Mouse (Mus musculus) neural tube, embryonic 13.5 days (tissue): Measurements from ENCODE around the gene Plekhg5. TPM values are rescaled to one million over a fixed set of nuclear protein-coding genes. Genes with fewer than 3 reads are reported as not detected.

Source experiments
- ATAC-seq: fragments of 200-750 bp; cut with Nextera tagmentation; 2 replicates; pipeline ENCODE4 v1.8.0; 2017; ENCODE audit warnings: low read depth, mild to moderate bottlenecking, moderate TSS enrichment, moderate library complexity
- H3K27ac ChIP-seq: fragments of 300-500 bp; sonication (generic); replicated peaks from 2 replicates; pipeline ENCODE4 v1.5.1; 2015; ENCODE audit warnings: moderate library complexity, mild to moderate bottlenecking, inconsistent platforms
- H3K27me3 ChIP-seq: fragments of 300-500 bp; sonication (generic); 2 replicates; pipeline ENCODE4 v1.6.1; 2015; ENCODE audit warnings: mild to moderate bottlenecking, inconsistent platforms
- H3K36me3 ChIP-seq: fragments of 300-500 bp; sonication (generic); 2 replicates; pipeline ENCODE4 v1.6.1; 2015; ENCODE audit warnings: mild to moderate bottlenecking, inconsistent platforms
- H3K4me1 ChIP-seq: fragments of 300-500 bp; sonication (generic); replicated peaks from 2 replicates; pipeline ENCODE4 v1.6.1; 2015; ENCODE audit warnings: inconsistent platforms
- H3K4me2 ChIP-seq: fragments of 300-500 bp; sonication (generic); 2 replicates; pipeline ENCODE4 v1.6.1; 2015; ENCODE audit warnings: inconsistent platforms, mild to moderate bottlenecking, moderate library complexity
- H3K4me3 ChIP-seq: fragments of 300-500 bp; sonication (generic); 2 replicates; pipeline ENCODE4 v1.5.1; 2015; ENCODE audit warnings: mild to moderate bottlenecking, inconsistent platforms
- H3K9ac ChIP-seq: fragments of 300-500 bp; sonication (generic); 2 replicates; pipeline ENCODE4 v1.6.1; 2015; ENCODE audit warnings: moderate library complexity, mild to moderate bottlenecking, inconsistent platforms
- H3K9me3 ChIP-seq: fragments of 300-500 bp; sonication (generic); 2 replicates; pipeline ENCODE4 v1.6.1; 2016; ENCODE audit warnings: inconsistent platforms
- WGBS: fragments of 180-500 bp; shearing (Covaris S2); methylation state at CpG from one replicate; pipeline ENCODE4 v1.1.7; 2015; 5-methylcytosine and 5-hydroxymethylcytosine counted together
- polyA plus RNA-seq: library from polyadenylated mRNA; unstranded; fragments of >200 nt; fragmentation: Nextera tagmentation; extraction: Ambion mirVana; gene quantifications from 2 replicates; pipeline ENCODE4 v1.2.1, GENCODE M21; 2015

The Plekhg5 gene
- polyA plus RNA-seq, 1 experiment from 2014 or later = 9.9 TPM

DNA sequence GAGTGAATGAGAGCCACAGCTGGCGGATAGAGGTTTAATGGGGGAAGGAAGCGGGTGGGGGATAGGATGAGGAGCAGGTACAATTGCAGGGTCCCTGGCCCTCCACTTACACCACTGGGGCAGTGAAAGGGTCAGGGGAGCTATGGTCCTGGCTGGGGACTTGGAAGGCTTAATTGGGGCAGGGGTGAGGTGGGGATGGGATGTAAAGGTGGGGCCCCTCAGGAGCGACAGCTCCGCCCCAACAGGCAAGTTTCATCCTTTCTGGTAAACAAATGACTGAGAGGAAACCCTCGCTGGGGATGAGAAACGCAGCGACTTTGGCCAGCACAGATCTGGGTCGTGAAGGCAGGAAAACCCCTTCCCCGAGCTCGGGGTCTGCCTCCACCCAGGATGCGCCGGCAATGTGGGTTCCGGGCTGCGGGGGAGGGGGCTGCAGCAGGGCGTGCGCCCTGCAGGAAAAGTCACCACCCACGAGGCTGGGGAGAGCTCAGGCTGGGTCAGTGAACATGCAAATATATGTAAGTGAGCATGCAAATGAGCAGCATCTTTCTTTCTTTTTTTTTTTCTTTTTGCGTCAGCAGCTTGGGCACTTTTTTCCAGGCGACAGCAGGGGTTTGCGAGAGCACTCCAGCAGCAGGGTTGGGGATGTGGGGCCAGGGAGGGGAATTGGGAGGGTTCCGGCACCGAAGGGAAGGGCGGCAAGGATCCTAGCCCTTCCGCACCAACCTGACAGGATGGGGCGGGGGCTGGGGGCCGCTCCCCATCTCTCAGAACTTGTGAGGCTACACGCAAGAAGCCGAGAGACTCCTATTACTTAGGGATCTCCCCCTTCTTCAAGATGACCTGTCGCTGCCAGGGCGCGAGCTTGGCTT lies 48.2 kb downstream of the Plekhg5 start:
- Histone ChIP-seq H3K9ac (no peak overlapping the region), H3K27ac (no peak overlapping the region), H3K4me1 (peaks cover 39% of the 10 kb centered on the region), H3K4me2 (peak overlapping the region; percentile 36), H3K27me3 (peaks cover 100% of the 10 kb centered on the region), H3K9me3 (no peaks in the 10 kb centered on the region), H3K36me3 (no peaks in the 10 kb centered on the region), H3K4me3 (peak overlapping the region; percentile 7)
- ATAC-seq = no peak
- WGBS = 1% methylated on average over 31 of the region's 31 CpGs

DNA sequence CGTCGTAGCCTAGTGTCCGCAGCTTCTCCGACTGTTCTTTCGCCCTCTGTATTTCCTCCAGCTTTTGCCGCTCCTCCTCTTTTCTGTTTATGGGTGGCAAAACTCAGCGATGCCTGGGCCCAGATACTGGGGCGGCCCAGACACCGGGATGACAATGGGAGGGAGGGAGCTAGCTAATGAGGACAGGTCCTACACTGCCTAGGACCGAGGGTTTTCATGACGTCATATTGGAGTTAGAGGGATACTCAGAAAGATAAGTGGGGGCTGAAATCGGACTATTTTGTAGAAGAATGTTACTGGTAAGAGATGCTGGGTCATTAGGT lies 48.8 kb downstream of the Plekhg5 start:
- Histone ChIP-seq H3K4me1 (peaks cover 38% of the 10 kb centered on the region), H3K4me2 (peak overlapping the region; percentile 36), H3K9me3 (no peaks in the 10 kb centered on the region), H3K36me3 (no peaks in the 10 kb centered on the region), H3K27ac (no peak overlapping the region), H3K27me3 (peaks cover 100% of the 10 kb centered on the region), H3K4me3 (peak overlapping the region; percentile 7; the same call in 1 of the 2 replicates), H3K9ac (no peak overlapping the region)
- ATAC-seq = no peak
- WGBS = under 1% methylated on average over 12 of the region's 12 CpGs

DNA sequence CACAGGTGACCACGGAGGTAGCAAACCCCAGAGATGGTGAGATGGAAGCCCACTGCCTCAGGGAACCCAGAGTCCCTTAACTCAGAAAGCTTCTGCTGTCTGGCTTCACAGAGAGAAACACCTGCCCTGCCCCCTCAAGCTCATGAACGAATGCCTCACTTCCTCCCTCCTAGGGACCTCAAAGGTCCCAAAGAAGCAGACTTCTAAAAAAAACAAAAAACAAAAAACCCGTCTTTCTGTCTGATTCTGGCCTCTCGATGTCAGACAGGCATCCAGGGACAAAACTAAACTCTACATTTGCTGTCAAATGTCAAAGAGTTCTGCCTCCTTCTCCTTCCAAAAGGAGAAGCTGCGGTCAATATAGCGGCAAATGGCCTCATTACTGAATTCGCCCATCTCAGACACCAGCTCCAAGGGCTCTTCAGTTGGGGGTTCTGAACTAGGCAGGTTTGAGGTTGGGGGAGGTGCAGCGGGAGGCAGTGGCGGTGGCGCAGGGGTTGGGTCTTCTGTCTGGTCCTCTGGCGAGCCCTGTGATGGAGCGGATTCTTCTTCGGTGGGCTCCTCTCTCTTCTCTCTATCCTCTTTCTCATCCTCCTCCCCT lies 52.2 kb downstream of the Plekhg5 start:
- 5% methylated on average over 13 of the region's 13 CpGs for WGBS
- no peaks in the 10 kb centered on the region for H3K36me3 ChIP-seq
- ATAC-seq = no peak
- H3K27ac ChIP-seq = no peak overlapping the region
- H3K27me3 ChIP-seq = peaks cover 100% of the 10 kb centered on the region
- no peaks in the 10 kb centered on the region for H3K9me3 ChIP-seq
- H3K4me3 ChIP-seq = no peak overlapping the region
- peaks cover 43% of the 10 kb centered on the region for H3K4me1 ChIP-seq
- H3K9ac ChIP-seq = no peak overlapping the region
- 0 out of 2 replicates have a peak overlapping the region, but pooled peaks have one; percentile 47 for H3K4me2 ChIP-seq

DNA sequence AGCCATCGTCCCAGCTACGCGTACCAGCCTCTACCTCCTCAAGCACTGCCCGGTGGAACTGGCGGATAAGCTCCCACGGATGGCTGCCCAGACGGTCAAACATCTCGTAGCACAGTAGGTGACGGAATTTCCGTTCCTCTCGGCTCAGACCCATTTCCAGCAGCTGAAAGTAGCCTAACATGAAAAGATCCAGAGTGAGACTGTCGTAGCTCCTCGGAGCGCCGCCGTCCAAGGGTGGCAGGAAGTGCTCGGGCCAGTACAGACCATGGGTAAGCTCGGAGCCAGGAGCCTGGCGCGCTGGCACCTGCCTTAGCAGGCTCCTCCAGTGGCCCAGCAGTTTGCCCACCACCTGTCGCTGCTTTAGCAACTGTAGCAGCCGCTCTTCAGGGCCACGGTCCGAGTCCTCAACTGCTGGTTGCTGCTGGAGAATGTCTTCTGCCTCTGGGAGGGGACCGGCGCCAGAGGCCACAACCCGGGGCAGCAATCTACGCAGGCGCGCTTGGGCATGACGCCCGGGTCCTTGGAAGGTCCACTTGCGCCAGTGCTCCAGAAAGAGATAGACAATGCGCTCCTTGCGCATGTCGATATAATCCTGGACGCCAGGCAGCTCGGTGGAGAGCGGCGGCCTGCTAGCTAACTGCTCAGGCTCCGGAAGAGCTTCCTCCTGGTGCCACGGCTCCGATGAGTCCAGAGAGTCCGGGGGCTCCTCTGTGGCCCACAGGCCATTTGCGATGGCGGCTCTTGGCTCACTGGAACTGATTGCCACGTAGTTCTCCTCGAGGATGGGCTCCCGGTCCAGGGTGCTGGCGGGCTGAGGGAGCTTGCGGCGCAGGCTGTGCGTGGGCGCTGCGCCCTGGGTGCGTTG lies 53.1 kb downstream of the Plekhg5 start:
- Histone ChIP-seq H3K36me3 (no peaks in the 10 kb centered on the region), H3K27ac (no peak overlapping the region), H3K9ac (no peak overlapping the region), H3K4me2 (peak overlapping the region; percentile 47), H3K27me3 (peaks cover 100% of the 10 kb centered on the region), H3K4me1 (peaks cover 35% of the 10 kb centered on the region), H3K4me3 (peak overlapping the region; percentile 26), H3K9me3 (no peaks in the 10 kb centered on the region)
- ATAC-seq = no peak
- 4% methylated on average over 56 of the region's 56 CpGs for WGBS

DNA sequence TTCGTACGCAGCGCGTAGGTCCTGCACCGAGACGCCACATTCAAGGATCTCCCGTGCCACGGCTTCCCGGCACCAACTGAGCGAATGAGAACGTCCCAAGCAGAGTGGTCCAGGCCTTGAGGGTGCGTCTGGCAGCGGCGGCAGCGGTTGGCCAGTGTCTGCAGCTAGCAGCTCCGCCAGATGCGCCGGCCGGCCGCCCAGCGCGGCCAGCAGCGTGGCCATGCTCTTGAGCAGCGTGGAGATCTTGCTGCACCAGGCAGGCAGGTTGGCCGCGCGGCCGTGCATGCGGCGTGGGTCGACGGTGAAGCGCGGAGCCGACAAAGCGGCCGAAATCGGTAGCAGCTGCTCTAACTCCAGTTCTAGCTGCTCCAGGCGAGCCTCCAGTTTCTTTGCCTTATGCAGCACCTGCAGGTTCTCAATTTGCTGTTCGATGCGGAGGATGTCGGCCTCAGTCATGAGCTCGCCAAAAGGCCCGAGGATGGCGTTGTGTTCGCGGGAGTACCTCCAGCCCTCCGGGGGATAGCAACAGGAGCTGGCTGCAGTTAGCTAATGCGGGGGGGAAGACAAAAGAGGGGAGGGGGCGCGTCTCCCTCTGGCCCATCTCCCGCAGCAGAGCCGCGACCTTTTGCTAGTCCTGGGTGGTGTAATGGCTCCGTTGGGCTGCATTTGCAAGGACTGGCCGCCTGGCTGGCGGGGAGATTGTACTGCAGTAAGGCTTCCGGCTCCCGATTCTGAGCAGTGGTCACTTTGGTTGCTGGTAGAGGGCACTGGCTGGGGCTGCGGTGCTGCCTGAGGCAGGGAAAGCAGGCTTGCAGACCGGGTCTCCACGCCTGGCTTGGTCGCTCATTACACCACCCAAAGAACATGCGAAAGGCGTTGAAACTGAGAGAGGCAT lies 54.0 kb downstream of the Plekhg5 start:
- 2% methylated on average over 65 of the region's 65 CpGs for WGBS
- no peaks in the 10 kb centered on the region for H3K36me3 ChIP-seq
- H3K4me1 ChIP-seq = peaks cover 35% of the 10 kb centered on the region
- H3K9ac ChIP-seq = 0 out of 2 replicates have a peak overlapping the region, but pooled peaks have one; percentile 26
- peak overlapping the region; percentile 47 for H3K4me2 ChIP-seq
- no peak overlapping the region for H3K27ac ChIP-seq
- peaks cover 100% of the 10 kb centered on the region for H3K27me3 ChIP-seq
- no peak for ATAC-seq
- H3K4me3 ChIP-seq = peak overlapping the region; percentile 26
- no peaks in the 10 kb centered on the region for H3K9me3 ChIP-seq

DNA sequence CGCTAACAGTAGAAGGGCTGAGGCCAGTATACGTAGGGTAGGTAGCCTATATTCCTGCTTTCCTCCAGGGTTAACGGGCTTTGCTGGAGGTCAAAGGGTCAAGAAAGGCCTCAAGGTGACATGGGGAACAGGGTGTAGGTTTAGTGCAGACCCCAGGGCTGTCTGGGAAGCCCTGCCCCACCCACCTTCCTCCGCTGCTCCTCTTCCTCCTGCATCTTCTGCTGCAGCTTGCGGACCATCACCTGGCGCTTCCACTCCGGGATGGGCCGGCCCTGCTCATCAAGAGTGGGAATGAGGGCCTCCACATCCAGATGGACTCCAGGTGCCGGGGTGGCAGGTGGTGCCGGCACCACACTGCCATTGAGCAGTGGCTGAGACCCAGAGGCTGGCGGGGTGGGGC lies 55.6 kb downstream of the Plekhg5 start:
- no peaks in the 10 kb centered on the region for H3K36me3 ChIP-seq
- 76% methylated on average over 11 of the region's 11 CpGs for WGBS
- H3K27me3 ChIP-seq = peaks cover 100% of the 10 kb centered on the region
- H3K9ac ChIP-seq = no peak overlapping the region
- H3K4me3 ChIP-seq = no peak overlapping the region
- no peak overlapping the region for H3K27ac ChIP-seq
- H3K9me3 ChIP-seq = no peaks in the 10 kb centered on the region
- no peak for ATAC-seq
- no peak overlapping the region for H3K4me2 ChIP-seq
- H3K4me1 ChIP-seq = peaks cover 47% of the 10 kb centered on the region

DNA sequence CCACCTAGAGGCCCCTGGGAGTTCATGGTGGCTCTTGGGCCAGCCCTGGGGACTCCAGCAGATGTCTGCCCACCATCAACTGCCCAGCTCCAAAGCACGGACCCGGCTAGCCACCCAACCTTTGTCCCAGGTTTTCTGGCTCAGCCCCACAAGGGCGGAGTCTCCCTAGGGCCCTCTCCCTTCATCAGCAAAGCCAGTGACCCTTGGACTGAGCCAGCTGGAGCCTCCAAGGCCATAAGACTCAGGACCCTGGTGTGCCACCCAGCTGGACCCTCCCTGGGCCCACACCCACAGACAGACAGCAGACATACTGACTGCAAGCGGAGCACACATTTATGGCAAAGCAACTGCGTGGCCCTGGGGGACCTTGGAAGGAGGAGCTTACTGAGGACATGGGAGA lies 56.5 kb downstream of the Plekhg5 start:
- WGBS = 47% methylated on average over 5 of the region's 5 CpGs
- H3K27me3 ChIP-seq = peaks cover 100% of the 10 kb centered on the region
- peaks cover 47% of the 10 kb centered on the region for H3K4me1 ChIP-seq
- ATAC-seq = no peak
- H3K27ac ChIP-seq = no peak overlapping the region
- H3K4me3 ChIP-seq = no peak overlapping the region
- no peaks in the 10 kb centered on the region for H3K9me3 ChIP-seq
- H3K9ac ChIP-seq = no peak overlapping the region
- H3K36me3 ChIP-seq = no peaks in the 10 kb centered on the region
- no peak overlapping the region for H3K4me2 ChIP-seq

DNA sequence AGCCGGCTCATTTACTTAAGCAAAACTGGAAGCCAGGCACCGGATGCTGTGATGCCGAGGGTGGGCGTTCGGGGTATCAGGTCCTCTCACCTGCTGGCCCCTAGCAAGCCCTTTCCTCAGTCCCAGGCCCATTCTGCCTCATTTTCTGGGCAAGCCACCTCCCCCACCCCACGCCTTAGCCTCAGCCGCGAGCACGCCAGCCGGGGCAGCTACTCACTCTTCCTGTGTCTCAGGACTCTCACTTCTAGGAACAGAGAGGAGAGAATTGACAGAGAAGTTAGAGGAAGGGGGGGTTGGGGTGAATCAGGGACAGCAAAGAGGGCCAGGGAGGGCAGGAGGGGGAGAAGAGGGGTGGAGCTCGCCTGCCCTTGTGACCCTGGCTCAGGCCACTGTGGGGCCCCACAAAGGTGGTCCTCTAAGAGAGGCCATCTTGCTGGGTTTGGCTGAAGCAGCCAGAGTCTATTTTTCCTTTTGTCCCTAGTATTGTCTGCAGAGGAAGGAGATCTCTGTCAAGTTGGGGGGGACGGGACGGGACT lies 57.2 kb downstream of the Plekhg5 start:
- Histone ChIP-seq H3K27me3 (peaks cover 100% of the 10 kb centered on the region), H3K9me3 (no peaks in the 10 kb centered on the region), H3K4me1 (peaks cover 47% of the 10 kb centered on the region), H3K4me2 (no peak overlapping the region), H3K36me3 (no peaks in the 10 kb centered on the region), H3K9ac (no peak overlapping the region), H3K27ac (no peak overlapping the region), H3K4me3 (no peak overlapping the region)
- 19% methylated on average over 13 of the region's 13 CpGs for WGBS
- ATAC-seq = no peak

DNA sequence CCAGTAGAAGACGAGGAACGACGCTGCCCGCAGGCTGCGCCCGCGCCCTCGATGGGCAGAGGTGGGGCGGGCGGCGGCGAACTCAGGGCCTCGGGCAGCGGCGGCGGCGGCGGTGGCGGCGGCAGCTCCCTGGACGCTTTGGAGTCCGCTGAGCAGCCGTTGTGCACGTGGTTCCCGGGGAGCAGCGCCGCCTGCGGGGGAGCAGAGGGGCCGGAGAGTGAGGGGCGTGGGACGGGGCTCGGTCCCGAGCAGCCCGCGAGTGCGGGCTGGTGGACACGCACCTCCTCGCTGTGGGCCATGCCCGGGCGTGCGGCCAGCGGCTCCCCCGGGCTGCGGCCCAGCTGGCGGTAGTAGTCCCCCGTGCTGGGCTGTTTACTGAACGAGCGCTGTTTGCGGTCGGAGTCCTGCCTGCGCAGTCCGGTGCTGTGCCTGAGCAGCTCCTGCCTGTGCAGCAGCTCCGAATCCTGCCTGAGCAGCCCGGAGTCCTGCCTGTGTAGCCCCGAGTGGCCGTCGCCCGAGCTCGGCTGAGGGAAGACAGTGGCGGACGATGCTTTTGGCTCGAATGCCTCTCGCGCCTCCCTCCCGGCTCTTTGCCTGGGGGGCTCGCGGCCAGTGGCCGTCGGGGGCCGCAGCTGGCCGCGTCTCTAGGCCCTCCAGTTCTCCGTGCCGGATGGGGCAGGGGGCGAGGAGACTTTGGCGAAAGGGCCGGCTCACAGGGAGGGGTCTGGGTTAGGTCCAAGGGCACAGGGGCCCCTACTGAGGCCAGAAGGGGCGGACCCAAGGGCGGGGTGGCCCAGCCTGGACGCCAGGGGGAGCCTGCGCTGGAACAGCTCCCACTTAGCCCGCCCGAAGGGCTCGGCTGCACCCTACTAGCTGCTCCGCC lies 58.7 kb downstream of the Plekhg5 start:
- peak; percentile 81 for ATAC-seq
- H3K9me3 ChIP-seq = no peaks in the 10 kb centered on the region
- H3K4me3 ChIP-seq = peak overlapping the region; percentile 32
- no peaks in the 10 kb centered on the region for H3K36me3 ChIP-seq
- H3K4me1 ChIP-seq = peaks cover 36% of the 10 kb centered on the region
- peak overlapping the region; percentile 55 for H3K4me2 ChIP-seq
- no peak overlapping the region for H3K27ac ChIP-seq
- WGBS = under 1% methylated on average over 71 of the region's 85 CpGs
- H3K9ac ChIP-seq = peak overlapping the region; percentile 28
- peaks cover 96% of the 10 kb centered on the region for H3K27me3 ChIP-seq
